Mouse (Mus musculus): ENCODE results near the gene Pole3.

The Pole3 gene

DNA sequence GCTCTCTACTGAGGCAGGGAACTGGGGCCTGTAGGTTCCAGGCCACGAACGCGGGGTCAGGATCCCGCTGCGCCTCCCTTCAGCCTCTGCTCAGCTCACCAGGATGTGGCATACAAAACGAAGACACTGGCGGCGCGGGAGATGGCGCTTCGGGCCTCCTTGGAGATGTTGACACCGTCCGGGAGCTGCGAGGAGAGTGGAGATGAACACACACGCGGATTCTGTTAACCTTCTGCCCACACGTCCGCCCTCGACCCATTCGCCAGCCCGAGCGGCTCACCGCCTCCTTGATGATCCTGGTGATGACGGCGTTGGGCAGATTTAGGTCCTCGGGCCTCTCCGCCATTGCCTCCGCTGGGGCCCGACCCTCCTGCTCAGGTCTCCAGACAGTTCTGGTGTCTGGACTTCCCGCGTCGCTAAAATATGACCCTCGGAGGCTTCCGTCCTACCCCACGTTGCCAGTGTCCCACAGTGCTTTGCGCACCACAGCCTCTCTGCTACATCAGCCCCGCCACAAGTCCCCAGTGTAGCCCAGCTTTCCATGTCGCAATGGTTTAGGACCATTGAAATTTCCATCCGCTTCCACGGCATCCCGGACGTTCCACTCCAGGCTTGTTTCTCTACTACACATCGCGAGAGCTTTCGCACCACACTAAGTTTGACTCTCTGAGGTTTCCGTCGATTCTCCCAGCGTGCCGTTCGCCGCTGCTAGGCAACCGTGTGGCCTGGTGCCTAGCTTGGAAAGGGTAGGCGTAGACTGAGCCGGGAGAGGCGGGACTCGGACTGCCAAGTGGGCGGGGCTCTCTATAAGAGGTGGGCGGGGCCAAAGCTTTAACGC is at the start of gene Pole3, which contains the start of gene 4933430I17Rik:
Pole3 (minus strand) TSS at position 418 of the 838 bp plus-strand sequence.
4933430I17Rik (plus strand) TSS at position 719 of the 838 bp plus-strand sequence.
- in situ Hi-C loops (cut with MboI, MseI) = no loop called here

DNA sequence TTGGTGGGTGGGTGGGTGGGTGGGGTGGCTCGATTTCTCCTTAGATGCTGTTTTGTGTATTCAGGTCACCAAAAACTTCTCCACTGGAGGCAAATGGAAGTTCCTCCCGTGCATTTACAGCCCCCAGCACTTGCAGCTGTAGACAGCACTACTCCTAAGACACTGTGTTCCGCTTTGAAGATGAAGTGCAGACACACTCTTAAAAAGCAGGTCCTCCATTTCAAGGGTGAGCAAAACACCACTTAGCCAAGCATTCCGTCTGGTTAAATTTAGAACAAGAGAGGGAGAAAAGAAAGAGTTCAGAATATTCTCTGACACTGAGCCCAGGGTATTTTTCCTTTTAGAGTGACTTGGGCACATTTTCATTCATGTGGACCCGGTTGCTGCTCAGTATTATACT is 45.2 kb upstream of the Pole3 start:
- in situ Hi-C loops (cut with MboI, MseI) = no loop called here

GRCm38 (mm10) chr4:62569603-62570002 is 44.7 kb upstream of the Pole3 start:
- in situ Hi-C loops (cut with MboI, MseI) = loop anchor here (5.0 kb wide), 1 partner anchor 33 kb away; no protein-coding TSS in a partner anchor

DNA sequence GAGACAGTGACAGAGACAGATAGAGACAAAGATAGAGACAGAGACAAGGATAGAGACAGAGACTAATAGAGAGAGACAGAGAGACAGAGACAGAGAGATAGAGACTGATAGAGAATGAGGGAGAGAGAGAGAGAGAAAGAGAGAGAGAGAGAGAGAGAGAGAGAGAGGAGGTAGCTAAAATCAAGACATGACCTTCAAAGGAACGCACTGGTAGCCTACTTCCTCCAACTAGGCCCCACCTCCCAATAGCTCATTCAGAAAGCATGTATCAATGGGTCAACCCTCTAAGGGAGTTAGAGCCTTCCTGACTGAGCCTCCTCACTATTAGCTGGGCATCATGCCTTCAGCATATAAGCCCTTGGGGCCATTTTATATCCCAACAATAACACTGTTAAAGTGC is 43.5 kb upstream of the Pole3 start:
- in situ Hi-C loops (cut with MboI, MseI) = loop anchor here (5.0 kb wide), 1 partner anchor 34 kb away; no protein-coding TSS in a partner anchor

DNA sequence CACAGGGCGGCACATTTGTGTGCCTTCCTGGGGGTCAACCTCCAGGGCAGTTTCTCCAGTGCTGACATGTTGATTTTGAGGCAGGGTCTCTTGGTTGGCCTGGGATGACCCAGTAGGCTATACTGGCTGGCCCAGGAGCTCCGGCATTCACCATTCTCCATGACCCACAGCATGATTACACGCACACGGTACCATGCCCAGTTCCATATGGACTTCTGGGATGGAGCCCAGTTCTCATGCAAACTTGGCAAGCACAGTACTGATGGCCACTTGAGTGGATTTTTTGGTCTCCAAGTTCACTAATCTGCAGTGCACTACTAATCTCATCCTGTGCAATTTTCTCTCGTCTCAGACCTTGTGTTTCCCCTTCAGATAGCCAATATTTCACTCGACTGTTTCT is 42.8 kb upstream of the Pole3 start:
- in situ Hi-C loops (cut with MboI, MseI) = loop anchor here (5.0 kb wide), 1 partner anchor 35 kb away; no protein-coding TSS in a partner anchor

DNA sequence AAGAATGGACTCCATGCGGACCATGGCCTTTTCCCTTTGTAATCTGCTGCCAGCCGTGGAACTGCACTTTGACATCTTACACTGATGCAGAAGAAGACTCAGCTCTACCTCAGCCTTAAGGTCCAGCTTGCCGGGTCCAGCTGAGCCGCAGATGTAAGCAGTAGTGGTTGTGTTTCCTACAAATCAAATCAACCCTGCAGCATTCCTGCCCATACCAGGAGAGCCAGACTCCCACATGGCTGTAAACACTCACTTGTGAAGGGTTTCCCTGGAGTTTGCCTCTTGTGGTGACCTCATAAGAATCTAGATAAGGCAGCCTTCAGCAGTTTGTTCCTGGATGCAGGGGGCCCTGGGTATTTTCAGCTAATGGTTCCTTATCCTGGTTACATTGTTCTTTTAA is 41.7 kb upstream of the Pole3 start:
- in situ Hi-C loops (cut with MboI, MseI) = loop anchor here (5.0 kb wide), 1 partner anchor 36 kb away; no protein-coding TSS in a partner anchor

DNA sequence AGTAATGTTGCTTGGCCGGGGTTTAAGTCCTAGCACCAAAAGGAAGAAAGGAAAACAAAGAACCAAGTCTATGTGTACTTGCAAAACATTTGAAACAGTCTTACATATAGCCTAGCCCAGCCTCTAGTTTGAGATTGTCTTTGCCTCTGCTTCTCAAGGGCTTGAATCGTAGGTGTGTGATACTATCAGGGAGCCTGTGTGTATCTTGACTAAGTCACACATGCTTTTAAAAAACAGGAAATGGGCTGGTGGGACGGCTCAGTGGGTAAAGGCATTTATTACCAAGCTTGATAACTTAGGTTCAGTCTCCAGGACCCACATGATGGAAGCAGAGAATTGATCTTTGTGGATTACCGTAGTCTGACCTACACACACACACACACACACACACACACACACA is 37.1 kb upstream of the Pole3 start:
- in situ Hi-C loops (cut with MboI, MseI) = loop anchor here (5.0 kb wide), 2 partner anchors 135 to 195 kb away; no protein-coding TSS in a partner anchor

GRCm38 (mm10) chr4:62561630-62562001 is 36.7 kb upstream of the Pole3 start:
- in situ Hi-C loops (cut with MboI, MseI) = loop anchor here (5.0 kb wide), 2 partner anchors 136 to 196 kb away; no protein-coding TSS in a partner anchor

GRCm38 (mm10) chr4:62560963-62561629 is 36.2 kb upstream of the Pole3 start:
- in situ Hi-C loops (cut with MboI, MseI) = loop anchor here (5.0 kb wide), 2 partner anchors 136 to 196 kb away; no protein-coding TSS in a partner anchor

GRCm38 (mm10) chr4:62559797-62560329 is 35.0 kb upstream of the Pole3 start, which contains the start of gene Rgs3:
Rgs3 (plus strand) TSS chr4:62559847.
- in situ Hi-C loops (cut with MboI, MseI) = loop anchor here (5.0 kb wide), 2 partner anchors 137 to 197 kb away; no protein-coding TSS in a partner anchor

GRCm38 (mm10) chr4:62557436-62557835 is 32.6 kb upstream of the Pole3 start:
- in situ Hi-C loops (cut with MboI, MseI) = no loop called here

- in situ Hi-C loops (cut with MboI, MseI) = no loop called here
Measured at GRCm38 (mm10) chr4:62551966-62552365, 27.1 kb upstream of the Pole3 start.

GRCm38 (mm10) chr4:62544801-62545200 is 19.9 kb upstream of the Pole3 start:
- in situ Hi-C loops (cut with MboI, MseI) = no loop called here

DNA sequence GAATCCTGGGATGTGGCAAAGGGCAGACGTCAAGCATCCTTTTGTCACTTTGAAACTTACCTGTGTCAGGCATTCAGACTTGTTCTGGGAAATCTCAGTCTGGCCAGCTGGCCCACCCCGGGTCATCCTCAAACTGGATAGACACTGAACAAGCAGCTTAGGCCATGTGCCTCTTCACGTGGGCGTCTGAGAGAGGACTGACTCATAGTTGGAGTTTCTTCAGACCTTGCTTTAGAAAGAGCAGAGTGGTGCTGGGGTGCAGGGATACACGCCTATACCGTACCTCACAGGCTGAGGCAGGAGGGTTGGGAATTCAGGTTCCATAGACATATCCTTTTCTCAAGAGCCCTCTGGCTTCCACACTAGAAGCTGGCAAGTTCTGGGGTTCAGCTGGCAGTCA is 18.9 kb upstream of the Pole3 start:
- in situ Hi-C loops (cut with MboI, MseI) = no loop called here

DNA sequence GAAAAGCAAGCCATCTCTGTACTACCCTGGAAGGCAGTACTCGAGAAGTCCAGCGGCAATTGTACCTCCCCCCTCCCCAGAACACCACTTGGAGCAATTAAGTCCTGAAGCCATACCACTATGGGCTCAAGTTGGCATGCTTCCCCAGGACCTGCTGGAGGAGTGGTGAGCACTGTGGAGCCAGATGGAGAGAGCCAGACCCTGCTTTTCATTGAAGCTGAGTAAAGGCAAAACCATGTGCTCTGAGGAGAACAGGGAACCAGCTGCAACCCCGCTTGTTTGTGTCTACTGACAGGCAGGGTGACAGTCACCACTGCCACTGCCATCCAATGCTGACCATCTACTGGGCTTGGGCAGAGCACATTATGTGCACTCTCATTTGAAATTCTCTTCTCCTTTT is 16.9 kb upstream of the Pole3 start:
- in situ Hi-C loops (cut with MboI, MseI) = no loop called here

- in situ Hi-C loops (cut with MboI, MseI) = no loop called here
Measured at GRCm38 (mm10) chr4:62533729-62534128, 8.9 kb upstream of the Pole3 start.

- in situ Hi-C loops (cut with MboI, MseI) = no loop called here
Measured at GRCm38 (mm10) chr4:62527655-62528054, 2.8 kb upstream of the Pole3 start.

DNA sequence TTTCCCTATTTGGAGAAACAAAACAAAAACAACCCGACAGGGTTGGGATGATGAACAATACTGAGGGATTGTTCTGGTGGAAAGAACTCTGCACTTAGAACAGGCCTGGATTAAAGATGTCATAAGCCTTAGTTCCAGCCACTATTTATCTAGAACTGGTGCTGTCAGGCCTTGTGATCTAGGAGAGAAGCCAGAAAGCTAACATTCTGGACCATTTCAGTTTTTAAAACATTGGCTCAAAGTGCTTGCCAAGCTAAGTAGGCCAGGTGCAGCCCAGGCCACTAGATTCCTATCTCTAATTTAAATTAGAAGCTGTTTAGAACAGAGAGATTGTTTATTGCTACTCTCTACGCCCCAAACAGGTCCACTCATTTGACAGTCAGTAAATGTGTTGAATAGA is 1.4 kb upstream of the Pole3 start:
- in situ Hi-C loops (cut with MboI, MseI) = no loop called here

DNA sequence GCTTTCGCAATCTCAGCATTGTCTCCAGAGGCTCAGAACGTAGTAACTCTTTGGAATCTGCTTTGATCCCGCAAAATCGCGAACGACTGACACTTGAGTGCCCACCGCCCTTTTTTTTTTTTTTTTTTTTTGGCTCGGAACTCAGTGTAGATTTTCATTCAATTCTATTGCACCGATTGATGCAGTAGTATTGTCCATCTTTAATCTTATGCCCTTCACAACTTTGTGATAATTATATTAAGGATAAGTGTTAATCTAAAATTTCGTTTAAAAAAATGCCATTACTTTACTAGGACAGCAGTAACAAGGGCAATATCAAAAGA is 582 bp upstream of the Pole3 start:
- in situ Hi-C loops (cut with MboI, MseI) = no loop called here

DNA sequence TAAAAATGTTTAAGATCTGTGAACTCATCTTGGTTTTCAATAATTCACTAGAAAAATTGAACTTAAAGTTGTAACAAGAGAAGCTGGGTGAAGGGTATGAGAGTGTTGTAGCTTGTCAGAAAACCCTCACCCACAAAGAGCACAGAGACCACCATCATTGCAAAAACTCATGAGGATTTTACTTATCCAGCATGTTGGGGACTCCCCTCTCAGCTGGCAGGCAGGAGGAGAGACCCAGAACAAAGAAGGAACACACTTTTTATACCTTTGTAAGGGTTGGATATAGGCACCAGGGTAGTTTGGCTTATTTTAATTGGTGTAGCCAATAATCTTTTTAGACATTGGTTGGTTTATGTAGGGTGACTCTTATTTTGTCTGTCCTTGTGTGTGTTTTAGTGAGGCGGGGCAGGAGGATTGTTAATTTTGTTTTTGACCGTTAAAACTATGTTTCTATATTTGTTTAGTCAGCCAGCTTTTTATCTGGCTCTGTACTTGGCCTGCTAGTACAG is 3.9 kb downstream of the Pole3 start:
- in situ Hi-C loops (cut with MboI, MseI) = no loop called here

GRCm38 (mm10) chr4:62519849-62520233 is 5.0 kb downstream of the Pole3 start, which contains the start of gene Alad:
Alad (minus strand) TSS chr4:62519918.
- in situ Hi-C loops (cut with MboI, MseI) = no loop called here
